Mouse (Mus musculus) heart, postnatal 25 days (tissue): ENCODE data around the gene Trmt112. TPM values are rescaled to one million over a fixed set of nuclear protein-coding genes. Genes with fewer than 3 reads are reported as not detected.

Experiments
- DNase-seq: peaks from one replicate; pipeline ENCODE4 v3.0.0; 2022; ENCODE audit warnings: low spot score
- intact Hi-C: fragments of 180-260 bp; cut with DNase I; formaldehyde crosslinking; loops from one replicate; pipeline ENCODE4 v1.15.1; 2025
- total RNA-seq, 2 experiments: library from RNA; stranded (reverse); gene quantifications; 2 replicates each; pipeline ENCODE4 v1.2.3; 2021

Gene Trmt112
- total RNA-seq, 2 experiments from 2014 or later = 29.2 to 32.6 TPM

DNA sequence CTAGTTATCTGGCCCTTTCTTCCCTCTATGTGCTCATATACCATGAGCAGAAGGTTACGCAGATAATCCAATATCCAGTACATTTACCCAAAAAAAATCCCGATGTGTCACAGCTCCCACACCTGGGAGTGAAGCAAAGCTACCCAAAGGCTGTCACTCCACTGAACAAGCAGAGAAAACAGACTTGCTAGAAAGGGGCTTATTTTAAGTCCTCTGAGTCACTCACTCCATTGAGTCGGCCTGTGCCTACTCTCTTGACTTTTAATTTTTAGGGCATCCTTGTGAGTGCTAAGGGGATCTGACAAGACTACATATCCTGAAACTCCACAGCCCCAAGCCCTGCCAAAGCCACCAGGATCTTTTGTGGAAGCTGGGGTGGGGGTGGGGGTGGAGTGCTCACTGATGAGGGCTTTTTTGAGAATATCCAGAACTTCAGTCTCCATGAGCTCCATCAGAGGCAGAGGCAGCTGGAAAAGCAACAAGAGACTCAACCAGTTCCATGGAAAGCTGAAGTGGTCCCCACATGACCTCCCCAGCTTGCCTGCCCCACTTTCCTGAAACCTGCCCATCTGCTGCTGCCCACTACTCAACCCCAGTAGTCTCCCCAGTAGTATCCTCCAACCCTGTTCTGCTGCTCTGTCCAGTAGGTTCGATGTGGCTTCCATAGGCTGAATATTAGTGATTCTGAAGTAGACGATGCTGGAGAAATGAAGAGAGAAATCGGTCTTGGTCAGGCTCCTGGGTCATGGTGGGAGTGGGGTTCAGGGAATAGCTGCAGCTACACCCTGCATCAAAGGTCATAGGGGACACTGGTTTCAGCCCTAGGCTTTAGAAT lies 13.6 kb downstream of the Trmt112 start:
- intact Hi-C loops = loop anchor here (2.0 kb wide), 1 partner anchor 46 kb away; no protein-coding TSS in a partner anchor
- no peak for DNase-seq

DNA sequence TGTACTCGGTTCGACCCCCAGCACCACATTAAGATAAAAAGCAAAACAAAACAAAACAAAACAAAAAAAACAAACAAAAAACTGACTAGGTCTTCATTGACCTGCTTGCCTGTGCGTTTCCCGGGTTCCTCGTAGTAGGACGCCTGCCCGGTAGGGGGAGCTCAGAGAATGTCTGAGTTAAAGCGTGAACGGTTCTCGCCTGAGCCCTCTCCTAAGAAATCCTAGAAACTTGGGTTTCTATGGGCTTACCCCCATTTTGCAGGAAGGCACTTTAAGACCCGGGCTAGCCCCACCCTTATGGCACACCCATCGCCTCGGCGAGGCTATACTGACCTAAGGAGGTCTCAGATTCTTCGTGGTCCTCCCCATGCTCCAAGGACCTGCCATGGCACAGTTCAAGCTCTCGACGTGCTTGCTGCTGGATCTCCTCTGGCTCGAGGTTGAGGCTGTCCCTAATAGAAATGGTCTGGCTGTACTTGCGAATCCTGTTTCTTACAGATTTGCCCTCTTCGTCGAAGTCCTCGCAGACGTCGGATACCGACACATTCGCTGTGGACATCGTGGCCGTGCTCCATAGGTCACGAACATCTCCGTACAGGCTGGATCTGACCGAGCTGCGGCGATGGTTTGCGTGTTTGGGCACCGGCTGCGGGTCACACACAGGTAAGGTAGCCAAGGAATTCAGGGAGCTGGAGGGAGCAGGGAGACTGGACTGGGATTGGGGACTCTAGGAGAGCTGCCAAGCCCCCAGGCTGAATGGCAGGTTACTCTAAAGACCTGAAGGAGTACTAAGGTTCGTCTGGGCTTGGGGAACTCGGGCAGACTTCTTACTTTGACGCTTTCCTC lies 15.2 kb downstream of the Trmt112 start:
- intact Hi-C loops = loop anchor here (2.0 kb wide), 1 partner anchor 96 kb away; no protein-coding TSS in a partner anchor
- DNase-seq = peak; percentile 64

DNA sequence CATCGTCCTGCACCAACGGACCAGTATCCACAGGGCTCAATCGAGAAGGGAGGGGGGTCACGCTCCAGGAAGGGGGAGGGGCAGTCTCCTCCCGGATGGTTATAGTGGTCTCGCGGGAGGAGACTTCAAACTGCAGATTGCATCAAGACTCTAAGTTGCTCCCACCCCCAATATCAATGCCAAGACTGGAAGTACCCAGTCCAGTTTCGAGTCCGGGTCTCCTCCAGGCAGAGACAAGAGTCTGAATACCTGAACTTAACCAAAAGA lies 15.7 kb downstream of the Trmt112 start, which contains the start of gene Catsperz:
Catsperz (minus strand) TSS at position 74 of the 267 bp plus-strand sequence.
- intact Hi-C loops = loop anchor here (2.0 kb wide), 1 partner anchor 96 kb away; no protein-coding TSS in a partner anchor
- no peak for DNase-seq

DNA sequence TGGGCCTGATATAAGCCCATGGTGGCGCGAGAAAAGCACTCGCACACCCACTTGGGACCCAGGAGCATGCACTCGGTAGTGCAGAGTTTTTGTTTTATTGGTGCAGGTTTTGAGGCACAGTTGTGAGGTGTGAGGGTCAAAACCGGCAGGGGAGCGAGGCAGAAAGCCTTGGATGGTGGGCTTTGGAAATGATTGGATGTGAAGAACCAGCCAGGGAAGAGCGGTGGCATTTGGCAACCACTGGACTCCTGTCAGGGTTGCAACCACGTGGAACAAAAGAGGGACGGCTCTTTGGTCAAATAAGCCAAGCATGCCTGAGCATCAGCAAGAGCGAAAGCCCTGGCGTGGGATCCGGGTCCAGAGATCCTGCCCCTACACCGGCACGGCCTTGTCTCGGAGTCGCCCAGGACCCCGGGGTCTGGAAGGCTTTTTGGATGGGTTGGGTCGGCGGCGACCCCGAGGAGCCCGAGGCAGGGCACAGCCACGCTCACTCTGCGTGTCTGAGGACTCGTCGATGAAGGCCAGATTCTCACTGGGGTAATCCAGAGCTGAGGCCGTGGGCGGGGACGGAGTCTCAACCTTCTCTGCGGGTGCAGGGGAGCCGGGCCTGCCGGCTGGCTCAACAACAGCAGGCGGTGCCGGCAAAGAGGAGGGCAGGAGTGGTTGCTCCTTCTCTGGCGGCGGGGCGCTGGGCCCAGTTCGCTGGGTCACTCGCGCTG lies 16.3 kb downstream of the Trmt112 start:
- no peak for DNase-seq
- intact Hi-C loops = loop anchor here (2.0 kb wide), 1 partner anchor 95 kb away; no protein-coding TSS in a partner anchor

DNA sequence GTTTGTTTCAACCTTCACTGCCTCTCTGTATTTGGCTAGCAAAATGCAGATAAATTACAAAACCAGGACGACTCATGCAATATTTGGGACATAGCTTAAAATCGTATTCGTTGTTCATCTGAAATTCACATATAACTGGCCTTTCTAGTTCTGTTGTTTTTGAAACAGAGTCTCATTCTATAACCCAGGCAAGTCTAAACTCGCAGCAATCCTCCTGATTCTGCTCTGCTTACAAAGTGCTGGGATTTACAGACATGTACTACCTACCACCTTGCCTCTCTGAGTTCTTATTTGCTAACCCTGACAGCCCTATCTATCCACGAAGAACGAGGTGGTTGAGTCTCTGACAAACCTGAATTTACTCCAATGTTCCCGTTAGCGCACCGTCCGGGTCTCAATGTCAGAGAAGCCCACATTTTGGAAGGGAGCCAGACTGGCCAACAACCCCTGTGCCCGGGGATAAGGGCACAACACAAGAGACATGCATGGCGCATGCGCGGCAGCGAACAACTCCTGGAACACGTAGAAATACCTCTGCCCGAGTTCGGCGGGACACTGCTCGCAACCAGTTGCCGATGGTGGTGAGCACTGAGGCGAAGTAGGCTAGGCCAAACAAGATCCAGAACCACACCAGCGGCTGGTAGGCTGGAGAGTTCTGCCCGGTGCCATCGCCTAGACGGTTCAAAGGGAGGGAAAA lies 17.2 kb downstream of the Trmt112 start:
- no peak for DNase-seq
- intact Hi-C loops = no loop called here

DNA sequence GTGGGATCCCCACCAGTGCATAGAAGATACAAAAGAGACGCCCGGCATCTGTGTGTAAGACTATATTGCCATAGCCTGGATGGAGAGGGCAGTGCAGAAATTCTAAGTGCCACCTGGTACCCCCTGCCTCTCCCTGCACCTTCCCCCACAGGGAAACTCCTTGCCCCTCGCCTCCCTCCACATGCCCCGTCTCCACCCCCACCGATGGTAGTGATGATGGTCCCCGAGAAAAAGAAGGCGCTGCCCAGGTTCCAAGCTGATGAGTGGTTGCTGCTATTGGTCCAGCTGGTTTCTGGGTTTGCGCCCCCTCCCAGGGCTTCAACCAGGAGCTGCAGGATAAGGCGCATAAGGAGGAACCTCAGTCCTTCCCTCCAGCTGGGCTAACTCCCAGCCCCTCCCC lies 18.6 kb downstream of the Trmt112 start:
- DNase-seq = no peak
- intact Hi-C loops = no loop called here

DNA sequence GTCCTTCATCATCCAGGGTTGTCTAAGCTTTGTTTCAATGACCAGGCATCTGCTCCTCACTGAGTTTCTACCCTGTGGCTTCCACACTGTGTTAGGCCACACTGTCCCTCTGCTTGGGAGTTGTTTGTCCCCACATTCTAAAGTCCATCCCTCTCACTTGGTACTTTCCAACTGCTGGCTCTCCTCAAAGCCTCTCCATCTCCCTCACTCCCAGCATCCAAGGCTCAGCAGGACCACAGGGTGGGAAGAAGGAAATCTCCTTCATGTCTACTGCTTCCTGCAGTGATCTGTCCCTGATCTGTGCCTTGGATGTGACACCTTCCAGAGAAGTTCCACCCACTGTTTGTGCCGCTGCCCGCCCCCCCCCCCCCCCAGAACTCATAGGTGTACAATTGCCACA lies 21.5 kb downstream of the Trmt112 start:
- intact Hi-C loops = no loop called here
- no peak for DNase-seq

DNA sequence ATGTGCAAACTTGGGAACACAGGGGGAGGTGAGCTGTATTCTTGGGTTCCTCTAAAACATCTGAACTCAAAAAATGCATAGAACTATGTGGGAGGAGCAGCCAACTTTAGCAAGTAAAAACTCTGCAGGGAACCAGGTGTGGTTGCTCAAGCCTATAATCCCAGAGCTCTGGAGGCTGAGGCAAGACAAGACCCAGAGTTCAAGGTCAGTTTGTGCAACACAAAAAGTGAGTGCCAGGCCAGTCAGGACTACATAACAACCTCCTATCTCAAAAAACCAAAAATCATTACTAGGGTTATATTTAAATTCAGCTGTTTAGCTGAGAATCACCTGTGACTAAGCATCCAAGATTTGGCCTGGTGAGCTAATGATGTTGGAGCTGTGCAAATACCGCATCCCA lies 22.5 kb downstream of the Trmt112 start:
- DNase-seq = no peak
- intact Hi-C loops = no loop called here

DNA sequence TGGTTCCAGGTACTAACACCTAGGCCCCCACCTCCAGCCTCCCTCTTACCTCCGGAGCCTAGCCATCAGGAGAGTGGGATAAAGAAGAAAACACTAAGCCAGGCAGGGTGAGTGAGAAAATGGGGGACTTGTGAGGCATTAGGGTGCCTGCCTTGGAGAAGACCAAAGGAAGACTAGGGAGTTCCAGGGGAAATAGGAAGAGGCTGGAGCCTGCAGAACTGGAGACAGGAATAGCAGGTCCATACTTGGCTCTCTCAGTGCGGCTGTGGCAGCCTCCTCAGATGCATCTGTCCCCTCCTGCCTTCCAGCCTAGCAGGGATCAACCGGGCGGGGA lies 23.6 kb downstream of the Trmt112 start:
- no peak for DNase-seq
- intact Hi-C loops = no loop called here

DNA sequence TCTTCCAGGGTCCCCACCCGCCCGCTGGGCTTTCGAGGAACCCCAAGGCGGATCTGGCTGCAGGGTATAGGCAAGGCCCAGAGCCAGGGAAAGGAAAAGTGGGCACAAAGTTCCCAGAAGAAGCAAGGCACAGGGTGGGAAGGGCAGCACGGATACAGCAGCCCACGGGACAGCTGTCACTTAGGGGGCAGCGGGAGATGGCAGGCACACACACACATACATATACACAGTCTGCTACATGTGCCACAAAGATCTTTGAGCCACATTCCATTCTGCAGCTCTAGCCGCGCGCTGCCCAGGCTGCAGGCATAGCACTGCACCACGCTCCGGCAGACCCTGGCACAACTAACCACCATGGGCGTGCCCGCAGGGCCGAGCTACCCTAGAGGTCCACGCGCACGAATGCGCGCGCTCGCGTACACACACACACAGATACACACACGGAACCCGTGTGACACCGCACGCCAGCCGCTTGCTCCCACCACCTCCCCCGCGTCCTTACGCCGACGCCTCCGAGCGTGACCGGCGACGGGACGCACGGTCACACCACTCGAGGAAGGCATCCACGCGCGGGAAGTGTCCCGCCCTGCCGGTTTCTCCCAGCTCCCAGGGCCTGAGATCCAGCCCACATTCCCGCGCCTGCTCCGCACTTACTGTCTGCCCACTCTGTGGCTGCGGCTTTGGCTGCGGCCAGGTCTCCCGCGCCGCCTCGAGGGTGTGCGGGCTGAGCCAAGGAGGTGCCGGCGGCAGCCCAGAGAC lies 24.1 kb downstream of the Trmt112 start:
- intact Hi-C loops = no loop called here
- no peak for DNase-seq

DNA sequence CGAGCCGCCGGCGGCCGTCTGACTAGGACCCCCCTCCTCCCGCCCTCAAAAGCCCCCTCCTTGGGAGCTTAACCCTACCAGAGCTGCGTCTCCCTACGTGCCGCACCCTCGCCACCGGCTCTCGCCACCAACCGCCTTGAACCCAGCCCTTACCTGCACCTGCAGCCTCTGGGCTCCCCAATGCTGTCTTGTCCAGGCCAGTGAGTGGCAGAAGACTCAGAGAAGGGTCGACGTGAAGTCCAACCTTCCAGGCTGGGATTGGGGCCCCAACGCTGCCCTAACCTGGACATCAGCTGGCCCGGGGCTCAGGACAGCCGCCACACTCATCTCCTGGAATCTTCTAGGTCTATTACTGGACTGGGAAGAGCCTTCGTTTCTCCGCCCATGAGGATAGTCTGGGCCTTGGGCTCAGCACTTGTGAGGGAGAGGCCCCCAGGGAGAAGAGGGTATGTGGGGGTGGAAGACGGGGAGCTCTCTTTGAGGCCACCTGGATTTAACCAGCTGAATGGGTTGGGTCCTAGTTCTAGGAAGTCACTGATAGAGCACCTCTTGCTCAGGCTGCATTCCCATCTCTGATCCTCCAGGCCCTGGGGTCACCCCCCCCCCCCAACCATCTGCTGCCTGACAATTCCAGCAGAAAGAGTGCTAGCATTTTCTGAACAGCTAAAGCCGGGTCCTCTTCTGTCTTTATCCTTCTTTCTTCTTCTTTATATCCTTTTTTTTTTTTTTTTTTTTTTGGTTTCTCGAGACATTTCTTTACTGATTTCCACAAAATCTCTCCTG lies 24.9 kb downstream of the Trmt112 start, which contains the start of gene Kcnk4:
Kcnk4 (minus strand) TSS at position 321 of the 783 bp plus-strand sequence.
- no peak for DNase-seq
- intact Hi-C loops = no loop called here

DNA sequence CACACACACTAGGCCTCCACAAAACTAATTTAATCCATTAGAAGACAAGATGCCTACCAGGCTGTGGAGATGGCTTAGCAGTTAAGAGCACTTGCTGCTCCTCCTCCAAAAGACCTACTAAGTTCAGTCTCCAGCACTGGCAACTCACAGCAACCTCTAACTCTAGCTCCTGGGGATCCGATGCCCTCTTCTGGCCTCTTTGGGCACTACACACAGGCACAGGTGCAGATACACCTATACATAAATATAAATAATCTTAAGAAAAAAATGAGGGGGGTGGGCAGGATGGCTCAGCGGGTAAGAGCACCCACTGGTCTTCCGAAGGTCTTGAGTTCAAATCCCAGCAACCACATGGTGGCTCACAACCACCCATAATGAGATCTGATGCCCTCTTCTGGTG lies 26.8 kb downstream of the Trmt112 start:
- no peak for DNase-seq
- intact Hi-C loops = no loop called here

DNA sequence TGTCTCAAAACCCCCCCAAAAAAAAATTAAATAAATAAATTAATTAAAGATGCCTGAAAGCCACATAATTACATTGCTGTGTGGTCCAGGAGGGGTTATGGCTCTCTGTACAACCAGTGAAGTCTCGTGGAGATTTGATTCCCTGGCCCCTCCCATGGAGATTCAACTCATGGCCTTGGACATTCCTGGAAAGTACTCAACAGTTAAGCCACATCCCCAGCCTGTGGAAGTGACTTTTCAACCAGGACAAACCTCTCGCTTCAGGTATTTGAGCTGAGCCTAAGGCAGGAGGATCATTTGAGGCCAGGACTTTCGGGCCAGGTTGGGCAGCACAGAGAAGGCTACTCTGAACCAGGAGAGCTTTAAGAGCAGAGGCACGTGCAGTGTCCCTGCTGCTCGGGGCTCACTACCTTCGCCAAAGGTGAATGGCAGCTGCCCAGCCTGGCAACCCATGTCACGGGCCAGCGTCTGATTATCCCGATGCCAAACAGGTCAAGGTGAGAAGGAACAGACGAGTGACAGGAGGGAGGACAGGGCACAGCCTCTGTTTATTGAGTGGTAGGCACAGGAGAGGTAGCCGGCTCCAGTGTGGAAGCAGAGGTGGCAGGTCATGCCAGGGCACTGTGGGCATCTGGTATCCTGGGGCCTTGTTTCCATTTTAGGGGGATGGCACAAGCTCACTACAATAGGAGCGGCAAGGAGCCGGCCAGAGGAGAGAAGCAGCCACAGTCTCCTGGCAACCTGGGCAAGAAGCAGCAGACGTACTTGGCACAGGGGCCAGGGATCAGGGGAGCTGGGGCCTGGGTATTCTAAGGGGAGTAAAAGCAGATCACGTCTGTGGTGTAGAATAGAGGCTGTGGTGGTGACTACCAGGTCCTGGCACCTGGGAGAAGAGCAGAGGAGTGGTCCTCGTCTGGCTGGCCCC lies 28.3 kb downstream of the Trmt112 start:
- DNase-seq = no peak
- intact Hi-C loops = no loop called here

DNA sequence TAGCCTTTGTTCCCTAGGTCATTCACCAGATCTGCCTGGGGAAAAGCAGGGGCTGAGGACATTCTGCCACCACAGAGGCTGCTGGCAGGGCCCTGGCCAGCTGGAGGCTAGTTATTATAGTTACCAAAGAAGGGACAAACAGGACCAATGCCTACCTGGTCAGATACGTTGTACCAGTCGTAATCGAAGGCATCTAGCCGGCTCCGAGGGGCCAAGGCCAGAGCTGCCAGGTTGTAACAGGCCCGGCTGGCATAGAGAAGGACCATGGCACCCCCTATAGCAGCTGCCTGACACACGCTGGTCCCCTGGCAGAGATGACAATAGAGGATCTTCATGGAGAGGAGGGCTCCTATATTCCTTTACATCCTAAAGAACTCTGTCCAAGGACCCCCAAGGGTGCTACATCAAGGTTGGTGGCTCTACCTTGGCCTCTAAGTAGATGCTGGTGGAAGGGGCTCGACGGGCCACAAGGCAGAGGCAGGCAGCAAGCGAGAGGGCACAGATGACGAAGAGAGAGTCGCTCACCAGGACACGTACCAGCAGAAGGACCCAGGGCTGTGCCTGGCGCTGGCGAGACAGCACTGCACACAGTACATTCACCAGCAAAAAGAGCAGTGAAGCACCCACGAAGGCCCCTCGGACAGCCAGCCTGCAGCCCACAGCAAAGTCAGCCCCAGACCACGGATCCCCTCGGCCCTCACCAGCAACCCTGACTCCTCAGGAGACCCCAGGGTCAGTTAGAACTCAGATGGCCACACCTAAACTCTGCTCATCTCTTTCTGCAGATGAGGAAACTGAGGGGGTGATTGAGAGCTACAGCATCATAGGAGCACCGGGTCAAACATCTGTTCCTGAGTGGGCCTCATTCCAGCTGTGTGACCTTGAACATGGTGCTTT lies 29.9 kb downstream of the Trmt112 start:
- no peak for DNase-seq
- intact Hi-C loops = no loop called here

DNA sequence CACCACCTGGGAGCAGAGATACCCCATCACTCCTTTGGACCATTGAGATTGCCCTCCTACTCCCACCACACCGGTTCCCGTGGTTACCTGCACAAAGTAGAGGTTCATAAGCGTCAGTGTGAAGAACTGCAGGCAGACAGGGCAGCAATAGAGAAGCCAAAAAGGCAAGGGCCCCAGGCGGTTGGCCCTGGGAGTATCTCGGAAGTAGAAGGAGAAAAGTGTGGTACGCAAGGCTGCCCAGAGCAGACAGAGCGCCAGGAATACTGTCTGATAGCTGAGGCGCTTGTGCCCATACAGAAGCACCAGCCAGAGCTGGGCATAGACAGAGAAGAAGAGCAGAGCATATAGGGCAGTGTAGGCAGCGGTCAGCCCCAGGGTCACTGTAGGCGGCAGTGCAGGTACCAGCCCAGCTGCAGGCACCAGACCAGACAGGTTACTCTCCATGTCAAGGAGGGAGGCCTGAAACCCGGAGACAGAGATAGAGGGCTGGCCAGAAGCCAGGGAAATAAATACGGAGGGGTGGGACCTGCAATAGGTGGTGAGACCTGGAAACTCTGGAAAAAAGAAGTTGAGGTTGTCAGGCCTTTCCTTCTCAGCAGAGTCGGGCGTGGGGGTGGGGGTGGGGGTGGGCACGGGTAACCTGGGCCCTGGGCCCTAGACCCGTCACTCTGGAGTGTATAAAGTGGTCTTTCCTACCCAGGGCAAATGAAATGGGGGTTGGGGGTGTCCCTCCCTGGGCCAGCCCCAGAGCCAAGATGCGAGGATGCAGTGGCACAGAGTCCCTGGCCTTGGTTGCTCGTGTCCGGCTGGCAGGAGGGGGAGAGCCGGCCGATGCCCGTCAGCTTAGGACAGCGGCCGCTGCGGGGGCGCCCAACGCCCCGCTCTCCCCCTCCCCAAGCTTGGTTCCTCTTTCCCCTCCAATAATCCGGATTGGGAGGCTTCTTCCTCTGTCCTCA lies 31.2 kb downstream of the Trmt112 start:
- no peak for DNase-seq
- intact Hi-C loops = loop anchor here (1.0 kb wide), 1 partner anchor 11 kb away; no protein-coding TSS in a partner anchor
